Mouse (Mus musculus): ENCODE results near the gene Mad1l1. TPM values are rescaled to one million over a fixed set of nuclear protein-coding genes. Genes with fewer than 3 reads are reported as not detected.

Mad1l1 gene
- total and polyA plus RNA-seq, 3 experiments = 40.5 to 65.2 TPM; not detected in 1

DNA sequence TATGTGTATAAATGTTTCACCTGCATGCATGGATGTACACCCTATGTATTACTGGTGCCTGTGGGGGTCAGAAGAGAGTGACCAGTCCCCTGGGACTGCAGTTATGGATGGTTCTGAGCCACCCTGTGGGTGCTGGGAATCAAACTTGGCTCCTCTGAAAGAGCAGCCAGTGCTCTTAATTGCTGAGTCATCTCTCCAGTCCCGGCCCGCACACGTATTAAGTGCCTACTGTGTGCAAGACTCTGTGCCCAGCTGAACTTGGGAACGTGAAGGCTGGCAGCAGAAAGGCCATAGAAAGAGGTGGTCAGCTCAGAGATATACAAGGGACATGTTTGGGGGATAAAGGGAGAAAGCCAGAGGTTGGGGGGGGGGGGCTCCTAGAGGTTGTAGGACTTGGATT lies 344.8 kb downstream of the Mad1l1 start:
- no peaks in the 10 kb centered on the region for H3K9me3 ChIP-seq (replicated peaks; ENCODE audit: insufficient read depth, low read length)
- no peak overlapping the region for H3K27ac ChIP-seq (ENCODE audit: control insufficient read depth, low read depth, low read length)
- no peaks in the 10 kb centered on the region for H3K79me2 ChIP-seq (ENCODE audit: control insufficient read depth, insufficient read depth, low read length, poor library complexity)
- TF ChIP-seq NELFE (IDR thresholded peaks at IDR 0.05; ENCODE audit: low read depth, low read length) (no peak), ZKSCAN1 (IDR thresholded peaks at IDR 0.05; ENCODE audit: low read depth, low read length) (peak; percentile 46; the same call in 1 of the 2 replicates)
- no peak for DNase-seq (ENCODE audit: low read depth, low spot score)
- no peaks in the 10 kb centered on the region for H3K27me3 ChIP-seq (ENCODE audit: control insufficient read depth in 1 of 2, insufficient read depth in 2 of 2, low read length in 2 of 2)
- H3K4me1 ChIP-seq (ENCODE audit: control insufficient read depth in 1 of 2, insufficient read depth in 2 of 2, low read length in 2 of 2) = 0 out of 4 replicates have a peak, but pooled peaks cover 0 to 3% of the 10 kb centered on the region in 2 experiments
- no peaks in the 10 kb centered on the region for H3K36me3 ChIP-seq (ENCODE audit: control insufficient read depth in 1 of 2, insufficient read depth in 2 of 2, low read length in 2 of 2)
- no peak overlapping the region for H3K9ac ChIP-seq (ENCODE audit: control insufficient read depth, low read depth, low read length, poor library complexity, severe bottlenecking)
- H3K4me3 ChIP-seq (ENCODE audit: control insufficient read depth in 1 of 2, insufficient read depth in 1 of 2, low read depth in 2 of 2, low read length in 2 of 2) = no peak overlapping the region

DNA sequence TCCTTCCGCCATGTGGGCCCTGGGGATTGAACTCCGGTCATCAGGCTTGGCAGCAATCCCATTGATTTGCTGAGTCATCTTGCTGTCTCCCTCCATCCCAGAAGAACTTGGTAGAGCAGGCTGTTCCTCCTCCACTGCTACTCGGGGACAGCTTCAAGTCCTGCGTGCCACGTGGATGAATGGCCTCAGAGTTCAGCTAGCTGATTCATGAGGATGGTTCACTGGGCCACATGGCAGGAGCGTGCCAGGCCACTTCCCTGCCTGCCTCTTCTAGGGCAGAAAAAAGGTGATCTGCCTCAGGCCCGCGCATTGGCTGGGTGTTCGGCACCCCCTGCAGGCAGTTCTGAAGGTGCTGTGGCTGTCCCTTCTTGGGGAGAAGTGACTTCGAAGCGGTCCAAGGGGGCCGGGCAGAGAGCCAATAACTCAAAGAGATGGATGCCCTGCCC lies 351.1 kb downstream of the Mad1l1 start:
- peak; percentile 85 for DNase-seq (ENCODE audit: low read depth, low spot score)
- peaks cover 8 to 19% of the 10 kb centered on the region in 2 experiments; a peak in 3 of 4 replicates for H3K4me1 ChIP-seq (ENCODE audit: control insufficient read depth in 1 of 2, insufficient read depth in 2 of 2, low read length in 2 of 2)
- H3K27me3 ChIP-seq (ENCODE audit: control insufficient read depth in 1 of 2, insufficient read depth in 2 of 2, low read length in 2 of 2) = no peaks in the 10 kb centered on the region
- H3K79me2 ChIP-seq (ENCODE audit: control insufficient read depth, insufficient read depth, low read length, poor library complexity) = no peaks in the 10 kb centered on the region
- peaks cover 0 to 8% of the 10 kb centered on the region in 2 experiments; a peak in 2 of 4 replicates for H3K36me3 ChIP-seq (ENCODE audit: control insufficient read depth in 1 of 2, insufficient read depth in 2 of 2, low read length in 2 of 2)
- H3K27ac ChIP-seq (ENCODE audit: control insufficient read depth, low read depth, low read length) = peak overlapping the region; percentile 24
- H3K9ac ChIP-seq (ENCODE audit: control insufficient read depth, low read depth, low read length, poor library complexity, severe bottlenecking) = peak overlapping the region; percentile 44
- H3K4me3 ChIP-seq (ENCODE audit: control insufficient read depth in 1 of 2, insufficient read depth in 1 of 2, low read depth in 2 of 2, low read length in 2 of 2) = peak overlapping the region in 1 of 2 experiments; percentile 13; a peak in 2 of 4 replicates
- TF ChIP-seq GABPA (IDR thresholded peaks at IDR 0.05; ENCODE audit: low read depth, low read length) (peak; percentile 28; the same call in 1 of the 2 replicates), NRF1 (IDR thresholded peaks at IDR 0.05; ENCODE audit: insufficient read depth, low read depth, low read length, poor library complexity, severe bottlenecking) (no peak), MAX (IDR thresholded peaks at IDR 0.05; ENCODE audit: low read length) (peak; percentile 88), MXI1 (IDR thresholded peaks at IDR 0.05; ENCODE audit: low read depth, low read length) (peak; percentile 69; the same call in 1 of the 2 replicates), SMC3 (IDR thresholded peaks at IDR 0.05; ENCODE audit: low read depth, low read length) (peak; percentile 54), RAD21 (IDR thresholded peaks at IDR 0.05; ENCODE audit: low read depth, low read length) (peak; percentile 66), ZC3H11A (IDR thresholded peaks at IDR 0.05; ENCODE audit: low read depth, low read length) (peak; percentile 34), CHD1 (IDR thresholded peaks at IDR 0.05; ENCODE audit: low read depth, low read length) (no peak), MAFK (IDR thresholded peaks at IDR 0.05; ENCODE audit: borderline replicate concordance, low read depth, low read length) (peak; percentile 56; the same call in 1 of the 2 replicates), EP300 (IDR thresholded peaks at IDR 0.05; ENCODE audit: low read depth in 1 of 2, low read length in 2 of 2) (0 out of 4 replicates have a peak, but pooled peaks of 1 of the 2 experiments have one; percentile 28), MYC (IDR thresholded peaks at IDR 0.05; ENCODE audit: low read depth, low read length) (peak; percentile 84), RCOR1 (IDR thresholded peaks at IDR 0.05; ENCODE audit: low read depth, low read length) (no peak), SIN3A (IDR thresholded peaks at IDR 0.05; ENCODE audit: low read length) (0 out of 2 replicates have a peak, but pooled peaks have one; percentile 33), TCF12 (IDR thresholded peaks at IDR 0.05; ENCODE audit: low read depth, low read length) (no peak), CTCF (IDR thresholded peaks at IDR 0.05 in 2 of 3, conservative IDR thresholded peaks at IDR 0.05 in 1 of 3; ENCODE audit: control insufficient read depth in 1 of 3, insufficient read depth in 1 of 3, low read depth in 2 of 3, low read length in 3 of 3, poor library complexity in 1 of 3, severe bottlenecking in 1 of 3) (peak; percentile 11 to 72 (median 56); a peak in 5 of 6 replicates)
- no peaks in the 10 kb centered on the region for H3K9me3 ChIP-seq (replicated peaks; ENCODE audit: insufficient read depth, low read length)

Measured in MEL (cell line).